8 mouse cellular contexts compared by ENCODE assay signal in the genomic region with DNA sequence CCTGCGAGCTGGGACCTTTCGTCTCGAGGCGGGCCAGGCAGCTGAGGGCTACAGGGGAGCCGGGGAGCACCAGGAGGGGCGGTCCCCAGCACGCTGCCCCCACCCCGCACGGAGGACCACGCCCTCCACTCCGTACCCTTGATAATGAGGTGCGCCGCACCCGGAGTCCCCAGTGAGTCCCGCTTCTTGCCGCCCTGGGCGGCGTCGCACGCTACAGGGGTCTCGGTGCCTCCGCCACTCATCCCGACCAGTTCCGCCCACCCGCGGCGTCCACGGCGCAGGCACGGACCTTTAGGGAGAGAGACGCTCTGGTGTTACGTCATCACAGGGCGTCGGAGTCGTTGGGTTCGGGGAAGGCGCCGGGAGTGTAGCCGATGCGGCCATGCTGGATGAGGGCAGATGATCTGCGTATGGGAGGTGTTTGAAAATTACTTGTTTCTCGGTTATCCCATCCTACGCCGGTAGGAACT. TPM values are rescaled to one million over a fixed set of nuclear protein-coding genes. Genes with fewer than 3 reads are reported as not detected.
DNase-seq lines count a peak whose midpoint lies in the region; ATAC-seq lines count a peak whose summit lies in the region.

Bloc1s5 (minus strand) TSS at position 310 of the 470 bp plus-strand sequence.

- no peaks in the 10 kb centered on the region for H3K9me3 ChIP-seq in hindbrain, embryonic 15.5 days

- under 1% methylated on average over 44 of the region's 44 CpGs for WGBS in hindbrain, embryonic 15.5 days

- peak; percentile 95 for ATAC-seq in hindbrain, embryonic 15.5 days (ENCODE audit: low FRiP score, low read depth)

- peak; percentile 96 for DNase-seq in R1 (ENCODE audit: low read depth, low spot score)
- peak; percentile 97 to 99 for DNase-seq in cerebellum, postnatal 25 days
- peak; percentile 94 to 95 for DNase-seq in frontal cortex, postnatal 25 days (ENCODE audit: low spot score in 2 of 2)
- peak; percentile 85 for DNase-seq in left cerebral cortex, adult 11 months (ENCODE audit: low spot score)
- peak; percentile 94 to 96 for DNase-seq in lung, postnatal 4 days
- peak; percentile 96 for DNase-seq in retina, postnatal 7 days (ENCODE audit: low read depth, low spot score)
- DNase-seq in urinary bladder, adult 2 months (ENCODE audit: low spot score) = peak; percentile 89

- H3K4me3 ChIP-seq in hindbrain, embryonic 15.5 days = peak within 1 kb of the TSS; percentile 78

- peak within 1 kb of the TSS; percentile 81 for H3K27ac ChIP-seq in hindbrain, embryonic 15.5 days (replicated peaks)

- no peaks in the 10 kb centered on the region for H3K27me3 ChIP-seq in hindbrain, embryonic 15.5 days

- no peaks in the 10 kb centered on the region for H3K36me3 ChIP-seq in hindbrain, embryonic 15.5 days

- H3K9ac ChIP-seq in hindbrain, embryonic 15.5 days = peak within 1 kb of the TSS; percentile 77

- peak within 1 kb of the TSS; percentile 60 for H3K4me2 ChIP-seq in hindbrain, embryonic 15.5 days

- peaks cover 10% of the 10 kb centered on the region for H3K4me1 ChIP-seq in hindbrain, embryonic 15.5 days (replicated peaks)

RNA-seq across cellular contexts. Expression of gene Bloc1s5, which starts in this region (rescaled TPM):
- polyA plus RNA-seq in hindbrain, embryonic 15.5 days (2015; fragmentation: Nextera tagmentation; extraction: Ambion mirVana) = 20.5 and 20.8 TPM in 2 replicates
- polyA plus RNA-seq in urinary bladder, adult 2 months (2012; rRNA removed) = 7.3 and 7.5 TPM in 2 replicates

Comparison
In these comparisons a context has a peak if more than half of its experiments do, and no peak if none do; other contexts are left out.
1. Peak in every context shown above with its lines: DNase-seq, ATAC-seq, H3K4me3 ChIP-seq and H3K27ac ChIP-seq.